Mouse (Mus musculus) bone marrow, adult 2 months (tissue): ENCODE measurements around the gene Hspa5.

Source experiments
- CTCF ChIP-seq: fragments of 200-500 bp; IDR thresholded peaks from 2 replicates; pipeline ENCODE4 v1.5.1; 2011; ENCODE audit warnings: low read length, control low read depth; ENCODE audit not compliant: control insufficient read depth, insufficient read depth
- POLR2A ChIP-seq: fragments of 200-500 bp; IDR thresholded peaks from 2 replicates; pipeline ENCODE4 v1.6.1; 2011; ENCODE audit warnings: low read depth, mild to moderate bottlenecking, control low read depth, low read length, borderline replicate concordance; ENCODE audit not compliant: control insufficient read depth

DNA sequence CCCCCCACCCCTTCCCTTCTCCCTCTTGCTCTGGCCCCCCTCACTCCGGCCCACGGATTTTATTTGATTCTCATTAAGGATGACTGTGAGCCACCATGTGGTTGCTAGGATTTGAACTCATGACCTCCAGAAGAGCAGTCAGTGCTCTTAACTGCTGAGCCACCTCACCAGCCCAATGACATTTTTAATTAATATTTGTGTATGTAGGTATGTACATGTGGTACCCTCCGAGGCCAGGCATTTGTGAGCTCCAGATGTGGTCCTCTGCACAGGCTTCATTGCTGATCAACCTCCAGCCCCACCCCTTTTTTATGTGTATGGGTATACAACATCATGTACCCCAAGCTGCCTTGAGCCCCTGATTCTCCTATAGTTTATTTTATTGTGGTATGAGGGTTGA lies 32.0 kb downstream of the Hspa5 start:
- TF ChIP-seq CTCF, result no peak
- TF ChIP-seq POLR2A, result no peak
